Mouse (Mus musculus) ovary, postnatal 36 days (tissue): ENCODE results near the gene Pyy.
A peak's percentile ranks its signal among the peaks of the same experiment; 100 is the strongest.

Experiments used
- DNase-seq: peaks from one replicate; pipeline ENCODE4 v3.0.0; 2022; ENCODE audit warnings: low spot score, mixed read lengths

Gene Pyy

GRCm38 (mm10) chr11:102095676-102096075, 12.0 kb downstream of the Pyy start:
- DNase-seq = no peak

DNA sequence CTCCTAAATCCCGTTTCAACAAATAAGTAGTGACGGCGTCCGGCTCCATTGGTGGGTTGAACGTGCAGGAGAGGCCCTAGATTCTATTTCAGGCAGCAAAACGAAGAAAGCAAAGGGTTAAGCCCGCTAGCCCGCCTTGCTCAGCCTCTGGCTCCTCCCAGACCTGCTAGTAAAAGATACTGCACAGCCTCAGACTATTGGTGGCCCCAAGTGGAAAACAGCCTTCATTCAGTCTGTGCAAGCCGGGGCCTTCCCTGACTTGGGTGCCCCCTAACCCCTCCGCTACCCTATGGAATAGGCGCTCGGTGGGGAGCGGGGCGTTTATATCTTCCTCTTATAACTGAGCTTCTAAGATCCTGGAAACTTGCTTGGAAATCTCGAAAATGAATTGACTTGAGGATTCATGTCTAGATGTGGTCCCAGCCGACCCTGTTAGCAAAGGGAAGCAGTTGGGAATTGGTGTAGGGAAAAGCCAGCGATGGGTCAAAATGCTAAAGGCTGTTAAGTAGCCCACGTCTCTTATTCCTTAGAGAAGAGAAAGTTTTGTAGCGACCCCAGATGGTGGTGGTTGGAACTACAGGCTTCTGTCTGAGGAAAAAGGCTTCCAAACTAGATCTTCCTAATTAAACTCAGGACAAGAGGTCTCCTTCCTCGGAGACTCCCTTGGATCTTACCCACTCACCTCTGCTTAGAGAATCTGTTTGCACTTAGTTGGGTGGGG, 18.4 kb downstream of the Pyy start:
- DNase-seq = peak; percentile 39

DNA sequence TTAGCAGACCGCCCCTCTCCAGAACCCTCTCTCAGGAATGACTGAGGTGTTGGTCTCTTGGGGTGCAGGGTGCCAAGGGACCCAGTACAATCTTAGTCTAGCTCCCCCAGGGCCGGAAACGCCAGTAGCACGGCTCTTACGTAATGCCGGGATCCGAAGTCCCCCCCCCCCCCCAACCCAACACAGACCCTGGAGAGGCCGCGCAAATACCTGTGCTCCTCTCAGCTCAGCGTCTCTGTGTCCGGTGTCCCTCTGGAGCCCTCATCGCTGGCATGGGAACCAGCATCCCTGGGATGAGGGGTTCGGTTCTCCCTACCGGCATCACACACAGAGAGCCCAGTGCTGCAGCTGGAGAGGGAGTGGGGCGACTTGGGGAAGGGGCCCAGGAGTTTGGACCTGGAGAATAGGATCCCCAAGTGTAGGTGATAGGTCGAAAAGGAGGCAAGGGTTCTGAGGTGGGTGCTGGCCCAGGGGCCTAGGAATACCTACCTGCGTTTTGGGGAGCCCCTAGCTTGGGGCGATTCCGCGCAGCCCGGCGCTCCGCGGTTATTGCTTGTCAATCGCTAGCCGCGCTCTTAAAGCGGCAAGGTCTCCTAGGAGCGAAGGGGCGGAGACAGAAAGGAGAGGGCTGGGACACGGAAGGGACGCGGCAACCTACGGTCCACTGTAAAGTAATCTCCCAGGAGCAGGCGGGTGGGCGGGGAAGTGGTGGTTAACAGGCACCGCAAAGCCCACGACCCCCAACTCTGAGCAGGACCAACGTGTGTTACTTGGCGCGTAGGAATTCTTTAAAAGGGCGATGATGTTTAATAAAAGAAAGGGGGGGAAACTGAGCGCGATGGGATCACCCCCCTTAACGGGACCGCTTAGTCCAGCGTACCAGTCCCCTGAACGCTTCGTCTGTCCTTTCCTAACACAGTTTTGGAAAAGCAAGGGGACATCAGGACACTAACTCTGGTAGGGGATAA, 19.4 kb downstream of the Pyy start, which contains the start of gene Mpp2:
Gene Mpp2, minus strand, starts transcription at position 585 of the 968 bp plus-strand sequence.
- peak; percentile 60 for DNase-seq

DNA sequence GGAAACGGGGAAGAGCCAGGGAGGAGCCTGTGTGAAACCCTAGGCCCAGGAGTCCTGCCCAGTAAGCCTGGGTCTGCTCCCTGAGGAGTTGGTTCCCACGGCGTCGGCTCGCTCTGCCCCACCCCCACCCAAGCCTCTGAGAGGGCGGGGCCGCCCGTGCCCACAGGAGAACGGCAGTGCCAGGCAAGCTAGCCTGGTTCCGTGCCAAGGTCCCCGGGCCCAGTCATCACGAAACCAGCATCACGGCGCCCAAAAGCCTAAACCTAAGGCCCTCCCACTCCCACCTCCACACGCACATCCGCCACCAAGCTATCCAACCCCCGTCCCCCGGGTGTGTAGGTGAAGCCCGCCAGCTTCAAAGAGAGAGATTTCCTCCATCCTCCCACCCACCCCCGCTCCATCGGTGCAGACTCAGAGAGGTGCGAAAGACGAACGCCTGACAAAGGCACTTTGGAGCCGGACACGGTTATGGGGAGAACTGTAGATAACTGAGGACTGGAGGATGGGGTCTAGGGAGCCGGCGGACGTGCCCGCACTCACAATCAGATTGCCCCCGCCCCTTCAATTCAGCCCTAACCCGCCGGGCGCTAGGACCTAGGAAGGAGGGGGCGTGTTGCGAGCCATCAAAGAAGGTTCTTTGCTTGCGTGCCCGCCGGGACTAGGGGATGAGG, 20.4 kb downstream of the Pyy start:
- peak; percentile 68 for DNase-seq

- DNase-seq = no peak
Observed at GRCm38 (mm10) chr11:102086331-102086730, 21.3 kb downstream of the Pyy start.

GRCm38 (mm10) chr11:102084159-102084558, 23.5 kb downstream of the Pyy start:
- no peak for DNase-seq

GRCm38 (mm10) chr11:102083193-102083592, 24.4 kb downstream of the Pyy start:
- DNase-seq = no peak

DNA sequence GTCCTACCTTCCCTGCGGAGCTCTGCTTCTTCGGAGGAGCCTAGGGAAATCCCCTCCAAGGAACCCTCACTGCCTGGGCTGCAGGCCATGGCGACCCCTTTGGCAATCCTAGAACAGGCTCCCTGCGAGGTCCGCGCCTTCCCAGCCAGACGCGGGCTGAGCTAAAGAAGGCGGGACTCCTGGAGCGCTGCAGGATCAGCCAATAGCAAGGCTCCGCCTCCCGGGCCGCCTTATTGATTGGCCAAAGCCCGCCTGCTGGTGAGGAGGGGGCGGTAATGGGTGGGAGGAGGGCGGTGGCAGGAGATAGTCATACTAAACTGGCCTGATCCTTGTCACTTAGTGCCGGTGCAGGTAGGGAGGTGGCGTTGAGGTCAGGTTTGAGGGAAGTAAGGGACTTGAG, 25.3 kb downstream of the Pyy start:
- peak; percentile 72 for DNase-seq

GRCm38 (mm10) chr11:102073722-102074121, 33.9 kb downstream of the Pyy start:
- no peak for DNase-seq

GRCm38 (mm10) chr11:102072729-102073128, 34.9 kb downstream of the Pyy start:
- DNase-seq = no peak

DNA sequence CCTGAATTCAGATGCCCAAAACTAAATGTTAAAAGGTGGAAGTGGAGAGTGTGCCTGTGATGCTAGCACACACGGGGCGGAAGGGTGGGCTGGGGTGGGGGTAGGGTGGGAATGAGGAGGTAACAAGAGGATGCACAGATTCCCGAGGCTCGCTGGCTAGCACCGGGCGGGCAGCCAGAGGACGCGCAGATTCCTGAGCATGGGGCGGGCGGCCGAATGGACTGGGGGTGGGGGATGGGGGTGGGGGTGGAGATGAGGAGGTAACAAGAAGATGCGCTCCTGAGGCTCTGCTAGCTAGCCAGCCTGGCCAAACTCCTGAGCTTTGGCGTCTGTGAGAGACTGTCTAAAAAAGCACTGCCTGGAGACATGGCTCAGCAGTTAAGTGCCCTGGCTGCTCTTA, 37.2 kb downstream of the Pyy start:
- DNase-seq = no peak

DNA sequence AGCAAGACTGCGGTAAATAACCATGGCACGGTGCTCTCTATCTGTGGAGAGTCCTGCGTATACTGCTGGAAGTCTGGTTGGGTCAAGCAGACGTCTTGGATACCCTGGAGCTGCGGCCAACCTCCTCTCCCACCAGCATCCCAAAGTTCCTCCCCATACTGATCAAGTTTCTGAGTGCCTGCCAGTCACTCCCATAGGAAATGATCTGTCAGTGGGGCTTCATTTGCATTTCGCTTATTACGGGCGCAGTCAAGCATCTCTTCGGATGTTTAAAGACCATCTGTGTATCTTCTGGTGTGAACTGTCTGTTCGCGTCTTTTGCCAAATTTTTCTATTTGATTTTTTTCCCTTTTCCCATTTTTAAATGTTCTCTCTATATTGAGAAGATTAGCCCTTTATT, 38.0 kb downstream of the Pyy start:
- DNase-seq = no peak

DNA sequence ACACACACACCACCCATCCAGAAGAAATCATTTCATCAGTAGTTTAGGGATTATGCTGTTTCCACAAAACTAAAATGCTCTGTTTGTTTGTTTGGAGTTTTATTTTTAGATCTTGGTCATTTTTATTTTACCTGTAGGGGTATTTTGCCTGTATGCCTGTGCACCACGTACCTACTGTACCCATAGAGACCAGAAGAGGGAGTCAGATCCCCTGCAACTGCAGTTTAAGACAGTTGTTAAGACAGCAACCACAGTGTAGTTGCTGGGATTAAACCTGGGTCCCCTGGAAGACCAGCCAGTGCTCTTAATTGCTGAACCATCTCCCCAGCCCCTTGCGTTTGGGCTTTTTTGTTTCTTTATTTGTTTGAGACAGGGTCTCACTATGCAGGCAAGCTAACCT, 38.7 kb downstream of the Pyy start:
- DNase-seq = no peak

DNA sequence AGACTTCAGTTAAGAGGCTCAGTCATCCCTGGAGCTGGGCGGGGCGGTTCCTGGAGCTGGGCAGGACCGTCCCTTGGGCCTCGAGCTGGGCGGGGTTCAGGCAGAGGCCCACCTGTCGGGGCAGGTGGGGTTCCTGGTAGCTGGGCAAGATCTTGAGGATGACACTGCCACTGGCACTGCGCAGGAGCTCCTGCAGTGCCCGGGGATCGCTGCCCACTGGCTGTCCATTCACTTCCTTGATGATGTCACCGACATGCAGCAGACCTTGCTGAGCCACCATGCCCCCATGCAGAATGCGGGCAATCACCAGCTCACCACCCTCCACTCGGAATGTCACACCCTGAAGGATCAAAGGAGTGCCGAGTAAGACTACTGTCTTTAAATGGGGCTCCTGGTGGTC, 44.6 kb downstream of the Pyy start:
- no peak for DNase-seq

DNA sequence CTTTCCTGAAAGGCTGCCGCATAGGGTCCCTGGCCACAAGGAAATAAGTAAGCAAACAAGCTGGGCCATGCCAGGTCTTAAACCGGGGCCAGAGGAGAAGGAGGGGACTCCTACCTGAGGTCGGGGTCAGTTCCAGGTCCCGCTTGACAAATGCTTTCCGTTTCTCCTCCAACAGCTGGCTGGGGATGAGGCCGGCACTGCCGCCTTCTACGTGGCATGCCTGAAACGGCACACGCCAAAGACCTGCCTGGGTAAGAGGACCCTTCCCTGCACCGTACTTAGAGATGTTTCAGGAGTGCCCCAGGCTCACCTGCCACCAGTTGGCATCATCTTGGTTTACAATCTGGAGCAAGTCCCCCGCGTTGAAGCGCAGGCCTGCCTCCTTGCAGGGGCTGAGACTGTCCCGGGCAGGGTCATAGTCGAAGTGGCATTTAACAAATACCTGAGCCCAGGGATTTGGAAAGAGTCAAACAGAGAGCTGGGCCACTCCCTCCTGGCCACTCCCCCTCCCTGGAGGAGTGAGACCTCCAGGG, 45.6 kb downstream of the Pyy start:
- no peak for DNase-seq

DNA sequence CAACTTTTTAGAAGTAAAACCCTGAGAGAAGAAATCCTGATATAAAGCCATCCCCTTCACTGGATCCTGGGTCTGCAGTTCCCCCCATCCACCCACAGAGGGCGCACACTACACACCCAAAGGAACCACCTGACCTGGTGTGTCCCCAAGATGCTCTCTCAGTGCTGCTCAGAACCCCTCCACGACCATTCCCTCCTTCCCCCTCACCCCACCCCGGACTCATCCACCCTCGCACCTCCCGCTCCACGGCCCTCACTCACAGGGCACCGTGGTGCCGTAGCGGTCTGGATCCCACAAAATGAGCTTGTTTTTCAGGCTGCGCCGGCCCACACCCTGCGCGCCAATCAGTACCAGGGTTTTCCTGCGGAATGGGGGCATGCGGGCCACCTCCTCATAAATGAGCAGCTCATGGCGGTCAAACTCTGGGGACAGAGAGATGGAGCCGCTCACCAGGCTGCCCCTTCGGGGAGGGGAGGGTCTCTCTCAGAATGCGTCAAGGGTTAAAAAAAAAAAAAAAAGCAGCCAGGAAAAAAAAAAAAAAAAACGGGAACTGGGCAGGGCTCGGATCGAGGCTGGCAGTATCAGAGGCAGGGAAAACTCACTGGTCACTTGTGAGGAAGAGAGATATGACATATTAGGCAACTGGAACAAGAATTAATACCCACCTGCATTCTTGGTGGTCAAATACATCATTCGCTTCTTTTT, 46.2 kb downstream of the Pyy start:
- DNase-seq = peak; percentile 71
